Mouse (Mus musculus): Measurements from ENCODE around the gene Ift74.
"Not testable (repeated sequence)": the region's sequence is repeated elsewhere in the genome, so short reads cannot be mapped to it uniquely, and the experiment has no call there.

Ift74 gene

GRCm38 (mm10) chr4:94613972-94614626 lies at the start of gene Ift74:
TSS of gene Ift74 (plus strand) at chr4:94614491.
- DNase-seq (ENCODE audit: low read depth, low spot score): peak; percentile 95

- DNase-seq (ENCODE audit: low read depth, low spot score): no peak
These were observed 41.6 kb upstream of the Ift74 start for GRCm38 (mm10) chr4:94572677-94573076.

GRCm38 (mm10) chr4:94591765-94592381 lies 22.4 kb upstream of the Ift74 start:
- DNase-seq (ENCODE audit: low read depth, low spot score): no peak

GRCm38 (mm10) chr4:94592709-94593108 lies 21.6 kb upstream of the Ift74 start:
- DNase-seq (ENCODE audit: low read depth, low spot score): no peak

- peak; percentile 47 for DNase-seq (ENCODE audit: low read depth, low spot score)
These were observed 12.9 kb upstream of the Ift74 start for GRCm38 (mm10) chr4:94601395-94601794.

- DNase-seq (ENCODE audit: low read depth, low spot score): no peak
These were observed 11.7 kb upstream of the Ift74 start for GRCm38 (mm10) chr4:94602496-94603030.

- DNase-seq (ENCODE audit: low read depth, low spot score): peak; percentile 95
These were observed 11.2 kb upstream of the Ift74 start, which contains the start of gene Plaa for GRCm38 (mm10) chr4:94603031-94603629. TSS of gene Plaa (minus strand) at chr4:94603244.

- DNase-seq (ENCODE audit: low read depth, low spot score): no peak
These were observed 9.8 kb upstream of the Ift74 start for GRCm38 (mm10) chr4:94604452-94605019.

GRCm38 (mm10) chr4:94605591-94605990 lies 8.7 kb upstream of the Ift74 start:
- DNase-seq (ENCODE audit: low read depth, low spot score): no peak

GRCm38 (mm10) chr4:94610339-94610738 lies 4.0 kb upstream of the Ift74 start:
- no peak for DNase-seq (ENCODE audit: low read depth, low spot score)

- DNase-seq (ENCODE audit: low read depth, low spot score): no peak
These were observed 326 bp downstream of the Ift74 start for GRCm38 (mm10) chr4:94614627-94615006.

GRCm38 (mm10) chr4:94620077-94620476 lies 5.8 kb downstream of the Ift74 start:
- DNase-seq (ENCODE audit: low read depth, low spot score): no peak

- no peak for DNase-seq (ENCODE audit: low read depth, low spot score)
These were observed 28.9 kb downstream of the Ift74 start for GRCm38 (mm10) chr4:94643141-94643540.

- DNase-seq (ENCODE audit: low read depth, low spot score): no peak
These were observed 35.6 kb downstream of the Ift74 start, which contains the start of gene Lrrc19 for GRCm38 (mm10) chr4:94649920-94650319. TSS of gene Lrrc19 (minus strand) at chr4:94650144.

- not testable (repeated sequence) for DNase-seq (ENCODE audit: low read depth, low spot score)
These were observed 36.3 kb downstream of the Ift74 start for GRCm38 (mm10) chr4:94650426-94651175.

- DNase-seq (ENCODE audit: low read depth, low spot score): no peak
These were observed 55.4 kb downstream of the Ift74 start for GRCm38 (mm10) chr4:94669718-94670117.

GRCm38 (mm10) chr4:94680662-94681061 lies 66.4 kb downstream of the Ift74 start:
- no peak for DNase-seq (ENCODE audit: low read depth, low spot score)

- DNase-seq (ENCODE audit: low read depth, low spot score): no peak
These were observed 66.9 kb downstream of the Ift74 start for GRCm38 (mm10) chr4:94681181-94681580.

- no peak for DNase-seq (ENCODE audit: low read depth, low spot score)
These were observed 67.7 kb downstream of the Ift74 start for GRCm38 (mm10) chr4:94682029-94682428.

- no peak for DNase-seq (ENCODE audit: low read depth, low spot score)
These were observed 69.0 kb downstream of the Ift74 start for GRCm38 (mm10) chr4:94683305-94683704.

GRCm38 (mm10) chr4:94689804-94690203 lies 75.5 kb downstream of the Ift74 start:
- DNase-seq (ENCODE audit: low read depth, low spot score): not testable (repeated sequence)
